Mouse (Mus musculus) lung, postnatal 4 days (tissue): ENCODE data around the gene Krt35.
A peak's percentile ranks its signal among the peaks of the same experiment; 100 is the strongest.

Source experiments
- DNase-seq, 2 experiments: peaks; one replicate each; pipeline ENCODE4 v3.0.0; 2021

Krt35 gene

DNA sequence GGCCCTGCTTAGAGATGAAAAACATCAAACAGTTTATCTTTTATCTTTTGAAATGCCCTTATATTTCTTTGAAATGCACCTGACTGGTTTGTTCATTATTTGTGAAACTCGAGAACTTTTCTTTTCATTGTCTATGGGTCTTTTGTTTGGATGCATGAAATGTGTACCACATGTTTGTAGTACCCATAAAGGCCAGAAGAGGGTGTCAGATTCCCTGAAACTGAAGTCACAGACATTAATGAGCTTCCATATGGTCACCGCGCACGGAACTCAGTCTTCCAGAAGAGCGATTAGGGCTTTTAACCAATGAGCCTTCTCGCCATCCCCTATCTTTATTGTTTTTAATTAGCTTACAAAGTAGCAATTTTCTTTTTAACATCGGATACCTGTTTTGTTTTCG lies 37.2 kb downstream of the Krt35 start:
- no peak for DNase-seq

DNA sequence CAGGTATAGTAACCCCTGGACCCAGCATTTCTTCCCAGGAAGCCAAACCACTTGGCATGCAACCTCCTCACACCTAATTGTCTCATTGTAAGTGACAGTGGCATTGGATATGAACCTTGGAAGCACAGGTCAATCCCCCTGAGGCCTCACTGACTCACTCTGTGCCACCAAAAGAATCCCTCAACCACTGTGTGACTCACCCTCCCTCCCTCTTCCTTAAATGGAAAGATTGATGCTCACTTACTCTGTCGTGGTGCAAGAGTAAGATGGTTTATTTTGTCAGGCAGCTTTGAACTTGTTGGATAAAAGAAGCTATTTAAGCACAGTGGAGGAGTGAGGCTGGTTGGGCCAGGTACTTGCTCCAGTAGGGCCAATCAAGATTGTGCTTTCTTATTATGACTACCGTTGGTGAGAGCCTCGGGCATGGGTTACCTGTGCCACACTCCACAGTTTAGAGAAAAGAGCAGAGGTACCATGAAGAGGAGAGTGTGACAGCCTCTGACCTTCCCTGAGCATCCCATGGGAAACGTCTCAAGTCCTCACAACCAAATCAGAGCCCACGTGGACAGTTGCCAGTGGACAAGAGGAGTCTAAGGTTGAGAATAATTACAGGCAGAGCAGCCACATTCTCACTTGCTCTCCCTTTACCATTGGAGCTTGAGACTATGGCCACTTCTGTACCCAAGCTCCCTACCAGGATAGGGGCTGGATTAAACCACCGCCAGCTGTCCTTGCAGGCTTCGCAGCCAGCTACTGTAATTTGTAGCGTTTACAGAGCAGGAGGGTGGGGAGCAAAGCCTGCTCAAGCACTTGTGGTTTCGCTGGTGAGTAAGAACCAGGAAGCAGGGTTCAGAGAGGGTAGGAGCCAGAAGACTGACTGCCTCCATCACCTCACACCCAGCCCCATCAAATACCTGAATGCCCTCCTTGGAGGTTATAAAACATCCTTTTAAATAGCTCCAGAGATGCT lies 40.1 kb downstream of the Krt35 start:
- no peak for DNase-seq

GRCm38 (mm10) chr11:100050451-100050850 lies 45.6 kb downstream of the Krt35 start, which contains the start of gene Krt31:
Gene Krt31 (minus strand): TSS chr11:100050551.
- DNase-seq = no peak

DNA sequence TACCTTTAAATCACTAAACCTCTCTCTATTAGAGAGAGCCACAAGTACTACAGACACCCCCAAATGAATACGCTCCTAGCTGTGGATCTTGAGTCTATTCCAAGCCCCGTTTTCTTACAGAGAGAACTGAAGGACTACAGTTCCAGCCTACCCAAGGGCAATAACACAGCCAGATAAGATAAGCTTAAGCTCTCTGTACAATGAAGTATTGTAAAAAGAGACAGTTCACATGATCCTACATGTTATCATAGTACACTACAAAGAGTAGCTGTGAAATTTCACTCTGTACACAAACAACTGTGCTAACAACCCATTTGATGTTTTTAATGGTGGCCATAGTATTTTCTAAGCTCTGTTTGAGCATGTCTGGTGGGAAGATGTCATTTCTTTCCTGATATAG lies 48.8 kb downstream of the Krt35 start:
- DNase-seq = no peak

DNA sequence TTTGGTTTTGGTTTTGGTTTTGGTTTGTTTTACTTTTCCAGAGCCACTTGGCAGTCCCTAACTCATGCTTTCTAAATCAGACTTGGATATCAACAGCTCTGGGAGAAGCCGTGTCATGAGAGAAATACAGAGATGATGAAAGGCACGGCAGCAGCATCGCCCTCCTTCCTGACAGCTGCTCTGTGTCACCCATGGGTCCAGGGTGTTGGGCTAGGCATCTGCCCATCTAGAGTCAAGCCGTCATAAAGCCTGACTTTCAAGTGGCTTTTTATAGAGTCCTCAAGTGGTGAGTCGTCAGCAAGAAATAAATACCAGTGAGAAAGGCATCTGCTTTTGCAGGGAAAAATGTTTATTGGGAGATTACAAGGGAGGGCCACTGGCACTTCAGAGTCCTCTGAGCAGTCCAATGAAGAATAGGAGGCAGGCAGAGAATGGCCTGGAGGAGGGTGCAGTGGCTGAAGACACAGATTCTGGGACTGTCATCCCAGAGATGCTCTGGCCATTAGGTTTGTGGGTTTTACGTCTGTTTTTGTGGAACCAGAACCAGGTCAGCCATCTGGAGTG lies 49.7 kb downstream of the Krt35 start:
- DNase-seq = peak in 1 of 2 experiments; percentile 65
